Mouse (Mus musculus): Measurements from ENCODE around the gene Prdm2. TPM values are rescaled to one million over a fixed set of nuclear protein-coding genes. Genes with fewer than 3 reads are reported as not detected.

Gene Prdm2
- polyA plus RNA-seq, 1 experiment from 2014 or later, result 7.9 TPM

- Histone ChIP-seq H3K4me1 (ENCODE audit: insufficient read depth, low read depth, low read length) (peaks cover 5% of the 10 kb centered on the region; the same call in 1 of the 2 replicates), H3K4me3 (ENCODE audit: low read depth, low read length) (no peak overlapping the region), H3K9ac (replicated peaks; ENCODE audit: low read depth) (no peak overlapping the region), H3K9me3 (ENCODE audit: low read length) (no peaks in the 10 kb centered on the region), H3K36me3 (ENCODE audit: insufficient read depth, low read length) (no peaks in the 10 kb centered on the region), H3K27ac (ENCODE audit: low read length) (no peak overlapping the region), H3K4me2 (replicated peaks; ENCODE audit: low read depth, low read length) (no peak overlapping the region), H3K27me3 (replicated peaks; ENCODE audit: insufficient read depth, low read length) (no peaks in the 10 kb centered on the region)
- ATAC-seq, result no peak
- 50% methylated on average over 12 of the region's 12 CpGs for WGBS
- TF ChIP-seq EP300 (IDR thresholded peaks at IDR 0.05), result no peak
- no peak for TF ChIP-seq CTCF (IDR thresholded peaks at IDR 0.05)
- no peak for DNase-seq (ENCODE audit: low spot score)
Observed at GRCm38 (mm10) chr4:143141645-143142259, 71.0 kb downstream of the Prdm2 start.

- H3K4me2 ChIP-seq (replicated peaks; ENCODE audit: low read depth, low read length), result no peak overlapping the region
- DNase-seq (ENCODE audit: low spot score) (no peak), ATAC-seq (no peak)
- peaks cover 4% of the 10 kb centered on the region; the same call in 1 of the 2 replicates for H3K4me1 ChIP-seq (ENCODE audit: insufficient read depth, low read depth, low read length)
- H3K36me3 ChIP-seq (ENCODE audit: insufficient read depth, low read length), result no peaks in the 10 kb centered on the region
- TF ChIP-seq CTCF (IDR thresholded peaks at IDR 0.05) (no peak), EP300 (IDR thresholded peaks at IDR 0.05) (no peak)
- H3K9me3 ChIP-seq (ENCODE audit: low read length), result no peaks in the 10 kb centered on the region
- no peak overlapping the region for H3K4me3 ChIP-seq (ENCODE audit: low read depth, low read length)
- H3K27me3 ChIP-seq (replicated peaks; ENCODE audit: insufficient read depth, low read length), result no peaks in the 10 kb centered on the region
- no peak overlapping the region for H3K9ac ChIP-seq (replicated peaks; ENCODE audit: low read depth)
- no peak overlapping the region for H3K27ac ChIP-seq (ENCODE audit: low read length)
- WGBS, result 74% methylated on average over 3 of the region's 3 CpGs
Observed at GRCm38 (mm10) chr4:143140940-143141339, 71.9 kb downstream of the Prdm2 start.

DNA sequence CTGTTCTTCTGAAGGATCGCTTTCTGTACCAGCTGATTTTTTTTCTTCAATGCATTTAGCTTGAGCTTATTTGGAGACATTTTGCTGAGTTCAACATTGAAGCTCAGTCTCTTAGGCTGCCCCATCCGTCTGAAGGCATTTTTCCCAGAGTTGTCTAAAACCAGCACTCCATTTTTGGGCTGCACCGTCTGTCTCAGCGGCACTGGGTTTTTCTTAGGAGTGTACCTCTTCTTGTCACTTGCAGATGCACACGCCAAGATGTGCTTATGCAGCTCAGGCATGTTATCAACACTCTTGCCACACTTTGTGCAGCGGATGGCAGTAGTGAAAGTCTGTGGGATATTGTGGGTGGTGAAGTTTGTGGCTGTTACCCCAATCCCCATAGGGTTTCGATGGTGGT is 80.4 kb downstream of the Prdm2 start:
- no peak for DNase-seq (ENCODE audit: low spot score)
- Histone ChIP-seq H3K9ac (replicated peaks; ENCODE audit: low read depth) (no peak overlapping the region), H3K36me3 (ENCODE audit: insufficient read depth, low read length) (peaks cover 40% of the 10 kb centered on the region), H3K27me3 (replicated peaks; ENCODE audit: insufficient read depth, low read length) (no peaks in the 10 kb centered on the region), H3K4me3 (ENCODE audit: low read depth, low read length) (no peak overlapping the region), H3K4me1 (ENCODE audit: insufficient read depth, low read depth, low read length) (no peaks in the 10 kb centered on the region; the same call in 1 of the 2 replicates), H3K27ac (ENCODE audit: low read length) (no peak overlapping the region), H3K9me3 (ENCODE audit: low read length) (no peaks in the 10 kb centered on the region), H3K4me2 (replicated peaks; ENCODE audit: low read depth, low read length) (no peak overlapping the region)
- WGBS, result 94% methylated on average over 7 of the region's 7 CpGs
- ATAC-seq, result no peak
- TF ChIP-seq EP300 (IDR thresholded peaks at IDR 0.05) (no peak), CTCF (IDR thresholded peaks at IDR 0.05) (no peak)

DNA sequence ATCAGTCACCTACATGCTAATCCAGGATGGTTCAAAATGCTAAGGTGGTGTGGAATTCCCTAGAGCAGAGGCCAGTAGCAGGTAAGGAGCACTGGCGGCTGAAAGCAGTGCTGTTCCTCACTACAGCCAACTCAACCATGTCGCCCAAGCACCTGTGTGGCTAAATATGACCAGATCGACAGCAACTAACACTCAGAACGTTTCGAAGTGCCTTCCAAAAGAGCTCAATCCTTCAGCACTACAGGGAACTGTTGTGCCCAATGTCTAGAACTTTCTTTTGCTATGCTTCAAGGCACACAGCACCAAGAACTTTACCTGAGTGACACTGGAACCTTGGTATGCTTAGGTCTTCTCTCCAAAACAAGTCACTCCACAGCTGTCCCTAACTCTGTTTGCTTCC is 82.4 kb downstream of the Prdm2 start:
- TF ChIP-seq EP300 (IDR thresholded peaks at IDR 0.05) (no peak), CTCF (IDR thresholded peaks at IDR 0.05) (no peak)
- Histone ChIP-seq H3K9me3 (ENCODE audit: low read length) (no peaks in the 10 kb centered on the region), H3K4me1 (ENCODE audit: insufficient read depth, low read depth, low read length) (no peaks in the 10 kb centered on the region; the same call in 1 of the 2 replicates), H3K27me3 (replicated peaks; ENCODE audit: insufficient read depth, low read length) (no peaks in the 10 kb centered on the region), H3K27ac (ENCODE audit: low read length) (no peak overlapping the region), H3K36me3 (ENCODE audit: insufficient read depth, low read length) (peaks cover 41% of the 10 kb centered on the region), H3K4me2 (replicated peaks; ENCODE audit: low read depth, low read length) (no peak overlapping the region), H3K9ac (replicated peaks; ENCODE audit: low read depth) (no peak overlapping the region), H3K4me3 (ENCODE audit: low read depth, low read length) (no peak overlapping the region)
- no peak for ATAC-seq
- 92% methylated on average over 5 of the region's 5 CpGs for WGBS
- no peak for DNase-seq (ENCODE audit: low spot score)

DNA sequence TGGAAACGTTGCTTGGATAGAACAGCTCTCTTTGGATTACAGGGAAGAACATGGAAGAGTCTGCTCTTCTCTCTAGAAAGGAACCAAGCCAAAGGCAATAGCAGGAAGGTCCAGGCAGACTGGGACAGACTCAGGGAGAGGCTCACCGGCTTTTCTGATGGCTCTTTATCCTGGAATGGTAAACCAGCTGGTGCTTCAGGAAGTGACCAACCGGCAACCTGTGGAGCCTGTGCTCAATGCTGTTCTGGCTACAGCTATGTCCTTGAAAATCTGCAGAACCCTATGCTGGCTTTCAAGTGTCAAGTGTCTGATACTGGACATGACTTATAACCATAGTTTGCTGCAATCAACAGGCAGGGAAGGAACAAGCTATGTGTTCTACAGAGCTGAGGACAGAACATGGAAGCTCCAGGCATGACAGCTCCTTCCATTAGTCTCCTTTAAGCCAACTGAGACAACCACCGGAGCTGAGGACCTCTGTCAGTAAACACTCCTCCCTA is 83.5 kb downstream of the Prdm2 start:
- Histone ChIP-seq H3K4me1 (ENCODE audit: insufficient read depth, low read depth, low read length) (no peaks in the 10 kb centered on the region; the same call in 1 of the 2 replicates), H3K27ac (ENCODE audit: low read length) (no peak overlapping the region), H3K36me3 (ENCODE audit: insufficient read depth, low read length) (peaks cover 30% of the 10 kb centered on the region), H3K9ac (replicated peaks; ENCODE audit: low read depth) (no peak overlapping the region), H3K4me2 (replicated peaks; ENCODE audit: low read depth, low read length) (no peak overlapping the region), H3K9me3 (ENCODE audit: low read length) (no peaks in the 10 kb centered on the region), H3K27me3 (replicated peaks; ENCODE audit: insufficient read depth, low read length) (no peaks in the 10 kb centered on the region), H3K4me3 (ENCODE audit: low read depth, low read length) (no peak overlapping the region)
- ATAC-seq, result no peak
- no peak for TF ChIP-seq CTCF (IDR thresholded peaks at IDR 0.05)
- TF ChIP-seq EP300 (IDR thresholded peaks at IDR 0.05), result no peak
- DNase-seq (ENCODE audit: low spot score), result no peak
- WGBS, result 75% methylated on average over 4 of the region's 4 CpGs

- Histone ChIP-seq H3K4me3 (ENCODE audit: low read depth, low read length) (no peak overlapping the region), H3K27ac (ENCODE audit: low read length) (no peak overlapping the region), H3K9me3 (ENCODE audit: low read length) (no peaks in the 10 kb centered on the region), H3K9ac (replicated peaks; ENCODE audit: low read depth) (no peak overlapping the region), H3K36me3 (ENCODE audit: insufficient read depth, low read length) (peaks cover 15% of the 10 kb centered on the region), H3K4me1 (ENCODE audit: insufficient read depth, low read depth, low read length) (no peaks in the 10 kb centered on the region; the same call in 1 of the 2 replicates), H3K4me2 (replicated peaks; ENCODE audit: low read depth, low read length) (no peak overlapping the region), H3K27me3 (replicated peaks; ENCODE audit: insufficient read depth, low read length) (no peaks in the 10 kb centered on the region)
- ATAC-seq (no peak), DNase-seq (ENCODE audit: low spot score) (no peak)
- WGBS, result 66% methylated on average over 5 of the region's 5 CpGs
- TF ChIP-seq EP300 (IDR thresholded peaks at IDR 0.05) (no peak), CTCF (IDR thresholded peaks at IDR 0.05) (no peak)
Observed at GRCm38 (mm10) chr4:143127171-143127570, 85.6 kb downstream of the Prdm2 start.

Measured in lung, postnatal 0 days (tissue).